Mouse (Mus musculus) lung, embryonic 16.5 days (tissue): ENCODE measurements around the gene Ttc41. TPM values are rescaled to one million over a fixed set of nuclear protein-coding genes. Genes with fewer than 3 reads are reported as not detected.

ENCODE experiments used
- ATAC-seq: fragments of 200-750 bp; cut with Nextera tagmentation; 2 replicates; pipeline ENCODE4 v1.8.0; 2017; ENCODE audit warnings: low read depth, mild to moderate bottlenecking, moderate library complexity
- H3K27ac ChIP-seq: fragments of 300-500 bp; sonication (generic); 2 replicates; pipeline ENCODE4 v1.5.1; 2014; ENCODE audit warnings: mild to moderate bottlenecking, control low read depth, low read length
- H3K27me3 ChIP-seq: fragments of 300-500 bp; sonication (generic); 2 replicates; pipeline ENCODE4 v1.6.1; 2014; ENCODE audit warnings: low read depth, low read length, mixed read lengths; ENCODE audit not compliant: control insufficient read depth, insufficient read depth
- H3K36me3 ChIP-seq: fragments of 300-500 bp; sonication (generic); 2 replicates; pipeline ENCODE4 v1.6.1; 2014; ENCODE audit warnings: low read length; ENCODE audit not compliant: control insufficient read depth, insufficient read depth
- H3K4me1 ChIP-seq: fragments of 300-500 bp; sonication (generic); replicated peaks from 2 replicates; pipeline ENCODE4 v1.6.1; 2014; ENCODE audit warnings: low read length, mixed read lengths; ENCODE audit not compliant: control insufficient read depth, insufficient read depth
- H3K4me2 ChIP-seq: fragments of 300-500 bp; sonication (generic); 2 replicates; pipeline ENCODE4 v1.6.1; 2014; ENCODE audit warnings: low read depth, low read length, control low read depth
- H3K4me3 ChIP-seq: fragments of 300-500 bp; sonication (generic); 2 replicates; pipeline ENCODE4 v1.5.1; 2014; ENCODE audit warnings: mild to moderate bottlenecking, low read length, control low read depth
- H3K9ac ChIP-seq: fragments of 300-500 bp; sonication (generic); 2 replicates; pipeline ENCODE4 v1.6.1; 2014; ENCODE audit warnings: low read length, control low read depth
- H3K9me3 ChIP-seq: fragments of 300-500 bp; sonication (generic); 2 replicates; pipeline ENCODE4 v1.6.1; 2016; ENCODE audit warnings: low read length; ENCODE audit not compliant: control insufficient read depth
- WGBS: fragments of 180-500 bp; shearing (Covaris S2); extraction: QIAGEN DNeasy Blood & Tissue Kit; methylation state at CpG from one replicate; pipeline ENCODE4 v1.1.7; 2014; 5-methylcytosine and 5-hydroxymethylcytosine counted together
- polyA plus RNA-seq: library from polyadenylated mRNA; unstranded; fragments of >200 nt; fragmentation: Nextera tagmentation; extraction: Ambion mirVana; gene quantifications from 2 replicates; pipeline ENCODE4 v1.2.1, GENCODE M21; 2015

The Ttc41 gene
- polyA plus RNA-seq, 1 experiment from 2014 or later, result 1.3 TPM

DNA sequence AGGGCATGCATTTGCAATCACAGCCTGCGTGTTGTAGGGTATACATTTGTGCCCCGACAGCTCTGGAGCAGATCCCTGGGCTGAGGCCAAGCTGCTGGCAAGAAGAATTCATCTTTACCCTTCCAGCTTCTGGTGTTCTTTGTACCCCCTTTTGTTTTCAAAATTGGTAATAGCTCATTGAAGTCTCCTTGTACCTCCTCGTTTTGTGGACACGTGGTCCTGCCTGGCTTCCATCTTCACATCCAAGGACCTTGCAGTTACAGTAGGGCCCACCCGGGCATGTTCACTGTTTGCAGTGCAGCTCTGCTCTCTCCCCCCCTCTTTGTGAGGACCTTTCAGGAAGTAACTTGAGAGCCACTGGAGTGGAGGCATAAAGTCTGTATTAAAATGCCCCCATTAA, 82.6 kb downstream of the Ttc41 start:
- H3K36me3 ChIP-seq, result no peaks in the 10 kb centered on the region
- no peak overlapping the region for H3K27ac ChIP-seq
- no peaks in the 10 kb centered on the region for H3K9me3 ChIP-seq
- H3K4me3 ChIP-seq, result no peak overlapping the region
- WGBS, result 33% methylated on average over 5 of the region's 5 CpGs
- ATAC-seq, result peak; percentile 47; the same call in 1 of the 2 replicates
- H3K27me3 ChIP-seq, result no peaks in the 10 kb centered on the region
- no peak overlapping the region for H3K4me2 ChIP-seq
- H3K4me1 ChIP-seq, result peaks cover 7% of the 10 kb centered on the region
- no peak overlapping the region for H3K9ac ChIP-seq

DNA sequence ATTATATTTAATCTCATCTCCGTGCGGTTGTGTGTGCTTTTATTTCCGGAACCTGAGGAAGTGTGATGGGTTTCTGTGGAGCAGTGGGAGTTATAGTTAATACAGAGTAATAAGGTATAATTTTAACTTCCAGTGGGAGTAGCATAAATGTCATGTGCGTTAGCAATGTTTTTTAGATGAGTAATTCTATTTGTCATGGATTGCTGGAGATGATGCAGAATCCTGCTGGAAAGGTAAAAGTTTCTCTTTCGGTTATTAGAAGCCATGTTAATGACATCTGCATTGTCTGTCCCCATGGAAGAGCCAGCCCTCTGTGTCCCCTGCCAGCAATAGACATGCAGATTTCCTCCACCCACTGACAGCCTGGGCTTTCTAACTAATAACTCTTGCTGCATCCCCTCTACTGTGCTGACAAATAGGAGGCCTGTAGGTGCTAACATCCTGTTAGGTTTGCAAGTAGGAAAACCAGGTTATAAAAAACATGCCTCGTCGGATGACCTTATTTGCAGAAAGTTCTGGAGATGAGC, 83.6 kb downstream of the Ttc41 start:
- ATAC-seq, result no peak
- no peak overlapping the region for H3K9ac ChIP-seq
- 87% methylated on average over 7 of the region's 7 CpGs for WGBS
- H3K27ac ChIP-seq, result no peak overlapping the region
- H3K4me3 ChIP-seq, result no peak overlapping the region
- no peaks in the 10 kb centered on the region for H3K27me3 ChIP-seq
- no peaks in the 10 kb centered on the region for H3K9me3 ChIP-seq
- no peaks in the 10 kb centered on the region for H3K36me3 ChIP-seq
- H3K4me1 ChIP-seq, result peaks cover 13% of the 10 kb centered on the region
- H3K4me2 ChIP-seq, result no peak overlapping the region

DNA sequence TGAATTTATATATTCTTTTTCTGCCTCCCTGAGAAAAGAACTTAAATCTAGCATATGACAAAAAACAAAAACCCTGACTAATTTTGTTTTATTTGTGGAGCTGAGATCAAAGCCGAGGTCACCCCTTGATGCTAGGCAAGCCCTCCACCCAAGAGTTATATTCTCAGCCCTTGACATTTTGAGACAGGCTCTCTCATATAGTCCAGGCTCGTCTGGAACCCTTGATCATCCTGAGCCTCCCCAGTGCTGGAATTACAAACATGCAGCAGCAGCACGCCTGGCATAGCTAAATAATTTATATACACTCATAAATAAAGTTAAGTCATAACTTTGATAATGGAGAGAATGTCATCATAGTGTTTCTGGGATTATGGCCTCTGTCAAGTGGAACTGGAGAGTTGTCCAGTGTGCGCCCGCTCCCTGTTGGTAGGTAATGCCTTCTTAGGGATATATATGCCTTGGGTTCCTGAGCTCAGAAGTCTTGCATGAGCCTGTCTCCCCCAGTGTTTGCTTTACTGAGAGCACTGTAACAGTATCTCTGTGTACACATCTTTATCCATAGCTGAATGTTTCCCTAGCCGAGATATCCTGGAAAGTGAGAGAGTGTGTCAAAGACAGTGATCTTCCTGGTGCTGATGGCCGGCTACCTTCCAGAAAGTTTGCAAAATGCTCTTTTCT, 86.0 kb downstream of the Ttc41 start:
- ATAC-seq, result no peak
- Histone ChIP-seq H3K4me2 (no peak overlapping the region), H3K4me1 (peaks cover 13% of the 10 kb centered on the region), H3K27me3 (no peaks in the 10 kb centered on the region), H3K9me3 (no peaks in the 10 kb centered on the region), H3K9ac (no peak overlapping the region), H3K36me3 (no peaks in the 10 kb centered on the region), H3K27ac (no peak overlapping the region; the same call in 1 of the 2 replicates), H3K4me3 (no peak overlapping the region)
- WGBS, result 44% methylated on average over 7 of the region's 7 CpGs

DNA sequence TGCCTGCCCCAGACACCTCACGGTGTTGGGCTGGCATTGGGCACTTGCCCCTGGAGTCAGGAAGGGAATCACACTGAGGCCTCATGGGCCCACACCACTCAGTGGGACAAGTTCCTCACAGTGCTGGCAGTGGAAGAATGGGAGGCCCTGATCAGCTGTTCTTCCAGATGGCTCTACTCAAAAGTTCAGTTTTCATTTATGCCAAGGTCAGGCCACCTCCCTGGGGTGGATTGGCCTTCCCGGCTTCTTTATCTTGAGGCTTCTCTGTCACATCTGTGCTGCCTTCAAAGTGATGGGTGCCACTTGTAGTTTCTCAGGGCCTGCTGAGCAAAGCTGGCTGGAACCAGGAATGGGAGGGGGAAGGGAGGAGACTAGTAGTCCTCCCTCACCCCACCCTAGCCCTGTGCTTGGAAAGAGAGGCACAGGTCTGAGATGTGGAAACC, 87.9 kb downstream of the Ttc41 start:
- no peak overlapping the region for H3K4me2 ChIP-seq
- no peaks in the 10 kb centered on the region for H3K36me3 ChIP-seq
- H3K9ac ChIP-seq, result no peak overlapping the region
- peak overlapping the region; percentile 48 for H3K27ac ChIP-seq
- H3K27me3 ChIP-seq, result no peaks in the 10 kb centered on the region
- no peak overlapping the region for H3K4me3 ChIP-seq
- peaks cover 11% of the 10 kb centered on the region for H3K4me1 ChIP-seq
- no peaks in the 10 kb centered on the region for H3K9me3 ChIP-seq
- ATAC-seq, result peak; percentile 51
- WGBS, result 43% methylated on average over 2 of the region's 2 CpGs

DNA sequence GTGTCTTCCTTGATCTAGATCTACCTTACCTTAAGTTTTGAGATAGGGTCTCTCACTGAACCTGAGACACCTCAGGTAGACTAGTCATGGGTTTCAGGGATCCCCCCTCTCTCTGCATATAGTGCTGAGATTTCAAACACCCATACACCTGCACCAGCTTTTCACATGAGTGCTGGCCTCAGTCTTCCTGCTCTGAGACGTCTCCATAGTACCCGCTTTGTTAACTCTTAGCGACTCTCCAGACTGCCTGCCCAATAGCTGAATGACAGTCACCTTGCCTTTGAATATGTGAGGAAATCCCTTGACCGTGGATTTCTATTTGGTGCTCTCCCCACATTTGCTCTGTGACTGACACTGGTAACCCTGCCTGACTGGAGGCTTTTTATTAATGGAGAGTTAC, 88.6 kb downstream of the Ttc41 start:
- Histone ChIP-seq H3K36me3 (no peaks in the 10 kb centered on the region), H3K27ac (no peak overlapping the region), H3K9me3 (no peaks in the 10 kb centered on the region), H3K27me3 (no peaks in the 10 kb centered on the region), H3K4me1 (peaks cover 11% of the 10 kb centered on the region), H3K9ac (no peak overlapping the region), H3K4me2 (no peak overlapping the region), H3K4me3 (no peak overlapping the region)
- WGBS, result 85% methylated on average over 4 of the region's 4 CpGs
- ATAC-seq, result no peak

DNA sequence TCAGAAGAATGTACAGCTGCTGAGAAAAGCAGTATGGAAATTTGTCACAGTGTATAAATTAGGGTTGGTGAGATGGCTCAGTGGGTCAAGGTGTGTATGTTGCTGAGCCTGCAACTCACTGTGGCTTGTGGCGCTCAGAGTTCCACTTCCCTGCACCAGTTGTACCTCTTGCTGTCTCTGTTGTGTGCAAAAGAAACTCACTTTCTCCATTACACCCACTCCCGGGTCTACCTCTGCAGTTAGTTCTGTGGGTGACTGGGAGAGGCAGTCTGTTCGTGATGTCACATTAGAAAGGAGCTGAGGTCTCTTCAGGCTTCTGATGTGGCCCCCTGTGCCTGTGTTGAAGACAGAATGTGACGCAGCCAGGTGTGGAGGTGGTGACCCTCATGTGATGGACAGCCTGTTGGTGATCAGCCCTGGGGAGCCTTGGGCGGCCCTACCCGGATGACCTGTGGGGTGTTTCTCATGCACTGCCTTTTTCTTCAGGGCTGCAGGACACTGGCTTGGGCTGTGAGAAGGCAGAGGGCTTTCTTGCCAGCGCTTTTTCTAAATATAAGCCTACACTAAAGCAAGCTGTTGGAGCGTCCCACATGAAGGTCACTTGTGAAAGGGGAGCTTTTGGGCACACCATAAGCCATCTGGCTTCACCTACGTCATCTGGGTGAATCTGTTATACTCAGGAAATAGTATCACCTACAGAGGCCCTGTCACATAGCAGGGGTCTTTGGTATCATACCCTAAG, 89.4 kb downstream of the Ttc41 start:
- no peaks in the 10 kb centered on the region for H3K27me3 ChIP-seq
- H3K27ac ChIP-seq, result no peak overlapping the region
- H3K4me3 ChIP-seq, result no peak overlapping the region
- no peak overlapping the region for H3K4me2 ChIP-seq
- H3K9me3 ChIP-seq, result no peaks in the 10 kb centered on the region
- 83% methylated on average over 9 of the region's 9 CpGs for WGBS
- no peaks in the 10 kb centered on the region for H3K36me3 ChIP-seq
- H3K4me1 ChIP-seq, result peaks cover 11% of the 10 kb centered on the region
- ATAC-seq, result no peak
- H3K9ac ChIP-seq, result no peak overlapping the region

DNA sequence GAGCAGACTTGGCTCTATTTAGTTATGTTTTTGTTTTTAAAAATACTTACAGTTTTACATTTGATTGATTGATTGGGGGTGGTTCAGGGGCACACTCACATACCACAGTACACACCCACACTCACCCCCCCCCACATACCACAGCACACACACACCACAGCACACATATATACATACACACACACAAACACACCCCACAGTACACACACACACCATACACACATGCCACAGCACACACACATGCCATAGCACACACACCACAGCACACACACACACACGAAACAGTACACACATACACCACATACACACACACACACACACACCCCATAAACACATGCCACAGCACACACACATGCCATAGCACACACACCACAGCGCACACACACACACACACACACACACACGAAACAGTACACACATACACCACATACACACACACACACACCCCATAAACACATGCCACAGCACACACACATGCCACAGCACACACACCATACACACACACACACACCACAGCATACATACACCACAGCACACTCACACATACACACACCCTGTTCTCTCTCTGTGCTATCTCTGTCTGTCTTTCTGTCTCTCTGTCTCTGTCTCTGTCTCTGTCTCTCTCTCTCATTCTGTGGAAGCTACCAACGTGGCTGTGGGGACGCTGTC, 90.6 kb downstream of the Ttc41 start:
- ATAC-seq, result no peak
- H3K27ac ChIP-seq, result no peak overlapping the region
- WGBS, result 96% methylated on average over 5 of the region's 5 CpGs
- H3K27me3 ChIP-seq, result no peaks in the 10 kb centered on the region
- peaks cover 11% of the 10 kb centered on the region for H3K4me1 ChIP-seq
- H3K9me3 ChIP-seq, result no peaks in the 10 kb centered on the region
- no peak overlapping the region for H3K4me2 ChIP-seq
- H3K4me3 ChIP-seq, result no peak overlapping the region
- no peaks in the 10 kb centered on the region for H3K36me3 ChIP-seq
- no peak overlapping the region for H3K9ac ChIP-seq

DNA sequence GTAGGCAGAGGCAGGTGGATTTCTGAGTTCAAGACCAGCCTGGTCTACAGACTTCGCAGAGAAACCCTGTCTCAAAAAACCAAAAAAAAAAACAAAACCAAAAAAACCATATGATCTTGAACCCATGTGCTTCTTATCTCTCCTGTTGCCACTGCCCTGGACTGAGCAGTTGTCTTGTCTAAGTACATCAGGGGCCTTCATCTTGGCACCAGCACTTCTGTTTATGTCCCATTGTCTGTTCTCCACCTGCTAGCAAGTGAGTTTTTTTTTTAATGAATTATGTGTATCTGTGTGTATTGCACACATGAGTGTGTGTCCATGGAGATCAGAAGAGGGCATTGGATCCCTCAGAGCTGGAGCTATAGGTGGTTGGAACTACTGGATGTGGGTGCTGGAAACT, 101.8 kb downstream of the Ttc41 start:
- 82% methylated on average over 1 of the region's 1 CpGs for WGBS
- H3K27ac ChIP-seq, result no peak overlapping the region
- H3K4me2 ChIP-seq, result no peak overlapping the region

More for the DNA sequence above, 101.8 kb downstream of the Ttc41 start:
- H3K36me3 ChIP-seq, result no peaks in the 10 kb centered on the region
- H3K27me3 ChIP-seq, result no peaks in the 10 kb centered on the region
- no peak overlapping the region for H3K9ac ChIP-seq
- no peak overlapping the region for H3K4me3 ChIP-seq
- H3K4me1 ChIP-seq, result no peaks in the 10 kb centered on the region
- no peaks in the 10 kb centered on the region for H3K9me3 ChIP-seq
- ATAC-seq, result no peak
